Mouse (Mus musculus) myocyte (in vitro differentiated cells): ENCODE results near the gene Ccpg1os. TPM values are rescaled to one million over a fixed set of nuclear protein-coding genes. Genes with fewer than 3 reads are reported as not detected.

Experiments used
- H3K27me3 ChIP-seq: one replicate; pipeline ENCODE4 v1.6.1; 2011; ENCODE audit not compliant: control insufficient read depth, insufficient read depth, insufficient read length
- H3K36me3 ChIP-seq: one replicate; pipeline ENCODE4 v1.6.1; 2011; ENCODE audit not compliant: control insufficient read depth, insufficient read depth
- H3K4me2 ChIP-seq: one replicate; pipeline ENCODE4 v1.6.1; 2011; ENCODE audit warnings: low read depth, control low read depth
- H3K4me3 ChIP-seq: one replicate; pipeline ENCODE4 v1.5.1; 2011; ENCODE audit warnings: mild to moderate bottlenecking, control low read depth, moderate library complexity
- H3K79me2 ChIP-seq: one replicate; pipeline ENCODE4 v1.6.1; 2011; ENCODE audit not compliant: control insufficient read depth, insufficient read depth
- H3ac ChIP-seq: one replicate; pipeline ENCODE4 v1.6.1; 2011; ENCODE audit not compliant: control insufficient read depth, insufficient read length
- CEBPB ChIP-seq: IDR thresholded peaks from 2 replicates; pipeline ENCODE4 v1.6.1; 2011; ENCODE audit warnings: mild to moderate bottlenecking, moderate library complexity; ENCODE audit not compliant: poor library complexity, insufficient read depth, severe bottlenecking
- E2F4 ChIP-seq: IDR thresholded peaks from one replicate; pipeline ENCODE4 v1.6.1; 2011; ENCODE audit warnings: mild to moderate bottlenecking, control low read depth, moderate library complexity; ENCODE audit not compliant: insufficient read depth
- MAX ChIP-seq: IDR thresholded peaks from one replicate; pipeline ENCODE4 v1.6.1; 2011; ENCODE audit warnings: low read depth, mild to moderate bottlenecking, control low read depth
- MYOD1 ChIP-seq, 3 experiments: IDR thresholded peaks; one replicate each; pipeline ENCODE4 v1.6.1; 2011; ENCODE audit warnings: control low read depth in 2 of 3, low read depth in 2 of 3, mild to moderate bottlenecking in 2 of 3, moderate library complexity in 1 of 3; ENCODE audit not compliant: insufficient read length in 2 of 3, control insufficient read depth in 1 of 3
- MYOG ChIP-seq, 3 experiments: IDR thresholded peaks; one replicate each; pipeline ENCODE4 v1.6.1; 2011; ENCODE audit warnings: control low read depth in 2 of 3, low read depth in 2 of 3, mild to moderate bottlenecking in 2 of 3; ENCODE audit not compliant: insufficient read length in 2 of 3, control insufficient read depth in 1 of 3, insufficient read depth in 1 of 3
- POLR2A ChIP-seq: IDR thresholded peaks from one replicate; pipeline ENCODE4 v1.6.1; 2011; ENCODE audit warnings: low read depth, mild to moderate bottlenecking, control low read depth, moderate library complexity; ENCODE audit not compliant: insufficient read length
- POLR2AphosphoS2 ChIP-seq: IDR thresholded peaks from one replicate; pipeline ENCODE4 v1.6.1; 2011; ENCODE audit warnings: low read depth, control low read depth; ENCODE audit not compliant: insufficient read length
- REST ChIP-seq: IDR thresholded peaks from one replicate; pipeline ENCODE4 v1.6.1; 2011; ENCODE audit warnings: mild to moderate bottlenecking, control low read depth, moderate library complexity; ENCODE audit not compliant: insufficient read depth, insufficient read length
- SRF ChIP-seq: IDR thresholded peaks from one replicate; pipeline ENCODE4 v1.6.1; 2011; ENCODE audit warnings: low read depth; ENCODE audit not compliant: control insufficient read depth, insufficient read length
- TCF12 ChIP-seq: IDR thresholded peaks from one replicate; pipeline ENCODE4 v1.6.1; 2011; ENCODE audit warnings: mild to moderate bottlenecking, control low read depth; ENCODE audit not compliant: poor library complexity, insufficient read depth, severe bottlenecking
- TCF3 ChIP-seq: IDR thresholded peaks from one replicate; pipeline ENCODE4 v1.6.1; 2011; ENCODE audit warnings: low read depth, control low read depth; ENCODE audit not compliant: insufficient read length
- USF1 ChIP-seq: IDR thresholded peaks from one replicate; pipeline ENCODE4 v1.6.1; 2011; ENCODE audit warnings: low read depth, mild to moderate bottlenecking, control low read depth, moderate library complexity
- polyA plus RNA-seq: library from polyadenylated mRNA; unstranded; fragments of >200 nt; fragmentation: generic; extraction: Trizol; gene quantifications from one replicate; pipeline ENCODE4 v1.2.1, GENCODE M21; 2012; ENCODE audit warnings: missing spikeins

Gene Ccpg1os
- polyA plus RNA-seq, 1 experiment, result 7.1 TPM

DNA sequence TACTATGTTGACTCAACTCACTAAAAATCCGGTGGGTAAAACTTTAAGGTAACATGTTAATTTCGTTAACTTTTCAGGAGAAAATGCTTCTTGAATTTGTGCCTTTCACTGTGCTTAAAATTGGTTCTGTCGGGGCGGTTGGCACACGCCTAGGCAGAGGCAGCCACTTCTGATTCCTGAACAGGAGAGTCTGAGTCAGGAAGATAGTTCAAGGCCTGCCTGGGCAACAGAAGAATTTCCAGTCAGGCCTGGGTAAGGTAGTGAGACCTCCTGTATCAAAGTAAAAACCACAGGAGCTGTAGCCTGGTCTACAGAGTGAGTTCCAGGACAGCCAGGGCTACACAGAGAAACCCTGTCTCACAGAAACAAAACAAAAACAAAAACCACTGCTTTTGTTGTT, 7.4 kb upstream of the Ccpg1os start:
- no peak overlapping the region for H3ac ChIP-seq

GRCm38 (mm10) chr9:72991420-72991819, 6.2 kb upstream of the Ccpg1os start:
- no peak overlapping the region for H3ac ChIP-seq
- H3K27me3 ChIP-seq, result no peaks in the 10 kb centered on the region
- H3K4me2 ChIP-seq, result no peak overlapping the region
- no peak overlapping the region for H3K4me3 ChIP-seq
- no peaks in the 10 kb centered on the region for H3K79me2 ChIP-seq
- TF ChIP-seq REST (no peak), MYOG (IDR thresholded peaks at IDR 0.05; ENCODE audit: control insufficient read depth in 1 of 3, insufficient read depth in 1 of 3, insufficient read length in 2 of 3, low read depth in 2 of 3) (no peak)
- no peaks in the 10 kb centered on the region for H3K36me3 ChIP-seq

More for the DNA sequence above, 7.4 kb upstream of the Ccpg1os start:
- TF ChIP-seq TCF3, result no peak
- Histone ChIP-seq H3K27me3 (no peaks in the 10 kb centered on the region), H3K36me3 (no peaks in the 10 kb centered on the region), H3K79me2 (no peaks in the 10 kb centered on the region), H3K4me3 (no peak overlapping the region), H3K4me2 (no peak overlapping the region)

- H3K4me2 ChIP-seq, result no peak overlapping the region
- no peak for TF ChIP-seq USF1
- TF ChIP-seq REST, result no peak
- TF ChIP-seq E2F4, result no peak
- no peak for TF ChIP-seq MYOG (IDR thresholded peaks at IDR 0.05; ENCODE audit: control insufficient read depth in 1 of 3, insufficient read depth in 1 of 3, insufficient read length in 2 of 3, low read depth in 2 of 3)
- TF ChIP-seq MYOD1 (IDR thresholded peaks at IDR 0.05; ENCODE audit: control insufficient read depth in 1 of 3, insufficient read length in 2 of 3, low read depth in 2 of 3), result no peak
- TF ChIP-seq CEBPB, result no peak
- no peak for TF ChIP-seq TCF3
- TF ChIP-seq SRF, result no peak
- TF ChIP-seq POLR2A, result no peak
- no peak for TF ChIP-seq POLR2AphosphoS2
- TF ChIP-seq MAX, result no peak
- TF ChIP-seq TCF12, result no peak
Measured at GRCm38 (mm10) chr9:72988706-72989105, 3.5 kb upstream of the Ccpg1os start.

DNA sequence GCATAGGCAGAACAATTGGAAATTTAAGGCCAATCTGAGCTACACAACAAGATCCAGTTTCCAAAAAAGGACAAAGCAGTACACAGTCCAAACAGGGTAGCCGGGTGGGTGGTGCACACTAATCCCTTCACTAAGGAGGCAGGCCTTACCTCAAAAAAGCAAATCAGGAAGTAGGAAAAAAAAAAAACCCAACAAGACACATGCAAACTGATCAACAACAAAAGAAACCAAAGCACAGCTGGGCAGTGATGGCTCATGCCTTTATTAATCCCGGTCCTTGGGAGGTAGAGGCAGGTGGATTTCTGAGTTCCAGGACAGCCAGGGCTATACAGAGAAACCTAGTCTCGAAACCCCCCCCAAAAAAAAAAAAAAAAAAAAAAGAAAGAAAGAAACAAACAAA, 2.5 kb upstream of the Ccpg1os start:
- no peaks in the 10 kb centered on the region for H3K79me2 ChIP-seq
- no peak overlapping the region for H3K4me3 ChIP-seq
- no peak overlapping the region for H3K4me2 ChIP-seq
- H3ac ChIP-seq, result no peak overlapping the region
- no peaks in the 10 kb centered on the region for H3K27me3 ChIP-seq
- TF ChIP-seq TCF12, result no peak
- no peak for TF ChIP-seq POLR2AphosphoS2
- TF ChIP-seq TCF3, result no peak
- no peak for TF ChIP-seq MYOD1 (IDR thresholded peaks at IDR 0.05; ENCODE audit: control insufficient read depth in 1 of 3, insufficient read length in 2 of 3, low read depth in 2 of 3)
- no peak for TF ChIP-seq POLR2A
- TF ChIP-seq SRF, result no peak
- TF ChIP-seq E2F4, result no peak
- TF ChIP-seq MYOG (IDR thresholded peaks at IDR 0.05; ENCODE audit: control insufficient read depth in 1 of 3, insufficient read depth in 1 of 3, insufficient read length in 2 of 3, low read depth in 2 of 3), result no peak
- no peak for TF ChIP-seq REST
- H3K36me3 ChIP-seq, result no peaks in the 10 kb centered on the region

More at GRCm38 (mm10) chr9:72988706-72989105, 3.5 kb upstream of the Ccpg1os start:
- no peaks in the 10 kb centered on the region for H3K79me2 ChIP-seq
- H3K36me3 ChIP-seq, result no peaks in the 10 kb centered on the region
- no peak overlapping the region for H3K4me3 ChIP-seq
- H3ac ChIP-seq, result no peak overlapping the region
- no peaks in the 10 kb centered on the region for H3K27me3 ChIP-seq

GRCm38 (mm10) chr9:72983066-72983465, 2.1 kb downstream of the Ccpg1os start:
- TF ChIP-seq MYOD1 (IDR thresholded peaks at IDR 0.05; ENCODE audit: control insufficient read depth in 1 of 3, insufficient read length in 2 of 3, low read depth in 2 of 3) (no peak), REST (no peak), MYOG (IDR thresholded peaks at IDR 0.05; ENCODE audit: control insufficient read depth in 1 of 3, insufficient read depth in 1 of 3, insufficient read length in 2 of 3, low read depth in 2 of 3) (no peak), USF1 (no peak), MAX (no peak), TCF3 (no peak), E2F4 (no peak), POLR2A (no peak), SRF (no peak), CEBPB (no peak), TCF12 (no peak), POLR2AphosphoS2 (no peak)
- no peak overlapping the region for H3K4me2 ChIP-seq
- H3K4me3 ChIP-seq, result no peak overlapping the region
- H3K27me3 ChIP-seq, result no peaks in the 10 kb centered on the region
- H3K79me2 ChIP-seq, result no peaks in the 10 kb centered on the region
- no peaks in the 10 kb centered on the region for H3K36me3 ChIP-seq
- no peak overlapping the region for H3ac ChIP-seq
